In the genomic region with DNA sequence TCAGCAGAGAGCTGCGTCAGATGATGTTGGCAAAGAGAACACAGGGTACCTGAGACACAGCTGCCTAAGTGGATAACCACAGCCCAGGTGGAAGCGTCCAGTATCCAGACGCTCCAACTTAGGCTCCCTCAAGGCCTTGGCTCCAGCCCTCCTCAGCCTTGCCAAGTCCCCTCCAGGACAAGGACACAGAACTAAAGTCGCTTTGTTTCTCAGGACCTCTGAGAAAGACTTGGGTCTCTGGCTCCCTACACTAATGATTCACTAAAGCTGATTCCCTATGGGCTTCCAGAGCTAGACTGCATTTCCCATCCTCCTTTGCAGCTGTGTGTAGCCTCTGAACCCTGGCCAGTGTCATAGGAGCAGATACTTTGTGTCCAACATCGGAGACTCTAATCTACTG, we compare ENCODE assay signal across 26 mouse cellular contexts. TPM values are rescaled to one million over a fixed set of nuclear protein-coding genes. Genes with fewer than 3 reads are reported as not detected.
DNase-seq lines count a peak whose midpoint lies in the region; ATAC-seq lines count a peak whose summit lies in the region.
"Had no signal": no experiment of that assay in that cellular context is flagged by ENCODE, and none has a peak within 500 bp of the region (broad histone marks: within the 10 kb centered on the region; RNA-seq: fewer than 3 reads in every experiment).

No protein-coding gene starts in this region.

- DNase-seq in adrenal gland, adult 2 months: peak; percentile 46
- no peak for DNase-seq in adrenal gland, postnatal 25 days
- peak; percentile 89 for DNase-seq in heart, adult 11 months
- DNase-seq in heart, adult 9 months (ENCODE audit: low spot score in 2 of 2): no peak
- peak; percentile 19 to 24 for DNase-seq in right cerebral cortex, postnatal 10 days (ENCODE audit: low spot score in 2 of 2)
- no peak for DNase-seq in right cerebral cortex, adult 2 months (ENCODE audit: low spot score in 2 of 2)
- DNase-seq: cerebellum, postnatal 14 days; gastrocnemius, postnatal 14 days; heart, postnatal 4 days; kidney, adult 11 months; retina, postnatal 1 day had no signal

- no peak overlapping the region for H3K9ac ChIP-seq in forebrain, embryonic 16.5 days (replicated peaks; ENCODE audit: low read depth, low read length)
- H3K9ac ChIP-seq: forebrain, embryonic 12.5 days; heart, embryonic 12.5 days; hindbrain, embryonic 15.5 days; limb, embryonic 12.5 days; lung, embryonic 15.5 days; midbrain, embryonic 15.5 days; neural tube, embryonic 15.5 days had no signal

- H3K4me3 ChIP-seq in forebrain, embryonic 16.5 days (replicated peaks; ENCODE audit: low read length): no peak overlapping the region
- H3K4me3 ChIP-seq: erythroblast, embryonic 14.5 days; forebrain, embryonic 12.5 days; heart, embryonic 12.5 days; hindbrain, embryonic 15.5 days; limb, embryonic 12.5 days; lung, embryonic 15.5 days; midbrain, embryonic 10.5 days; midbrain, embryonic 15.5 days; neural tube, embryonic 15.5 days had no signal

- H3K27me3 ChIP-seq in forebrain, embryonic 16.5 days (replicated peaks; ENCODE audit: control insufficient read depth, insufficient read depth, low read length): no peaks in the 10 kb centered on the region
- H3K27me3 ChIP-seq: CH12.LX; heart, embryonic 12.5 days; hindbrain, embryonic 15.5 days; limb, embryonic 12.5 days; lung, embryonic 15.5 days; midbrain, embryonic 15.5 days; neural tube, embryonic 15.5 days had no signal

- no peak overlapping the region for H3K27ac ChIP-seq in forebrain, embryonic 16.5 days (ENCODE audit: low read length)
- H3K27ac ChIP-seq: forebrain, embryonic 12.5 days; hindbrain, embryonic 15.5 days; kidney, postnatal 0 days; limb, embryonic 12.5 days; lung, embryonic 15.5 days; midbrain, embryonic 10.5 days; midbrain, embryonic 15.5 days; neural tube, embryonic 15.5 days; stomach, postnatal 0 days had no signal

- no peaks in the 10 kb centered on the region for H3K36me3 ChIP-seq in forebrain, embryonic 16.5 days (ENCODE audit: control insufficient read depth, insufficient read depth)
- H3K36me3 ChIP-seq: forebrain, embryonic 12.5 days; heart, embryonic 12.5 days; hindbrain, embryonic 15.5 days; limb, embryonic 12.5 days; lung, embryonic 15.5 days; midbrain, embryonic 10.5 days; midbrain, embryonic 15.5 days; neural tube, embryonic 15.5 days had no signal

- WGBS in forebrain, embryonic 16.5 days: 77% methylated on average over 5 of the region's 5 CpGs

- ATAC-seq in forebrain, embryonic 16.5 days: no peak
- ATAC-seq: inflammation-experienced regulatory T-cells, adult 6 months; midbrain, embryonic 15.5 days had no signal

- no peak overlapping the region for H3K4me2 ChIP-seq in forebrain, embryonic 16.5 days (ENCODE audit: low read length)
- H3K4me2 ChIP-seq: forebrain, embryonic 12.5 days; heart, embryonic 12.5 days; hindbrain, embryonic 15.5 days; limb, embryonic 12.5 days; liver, embryonic 11.5 days; lung, embryonic 15.5 days; midbrain, embryonic 15.5 days; neural tube, embryonic 15.5 days had no signal

- peaks cover 8% of the 10 kb centered on the region for H3K4me1 ChIP-seq in forebrain, embryonic 16.5 days (replicated peaks; ENCODE audit: control insufficient read depth, insufficient read depth, low read length)

- H3K9me3 ChIP-seq in forebrain, embryonic 16.5 days (ENCODE audit: control insufficient read depth, low read length): no peaks in the 10 kb centered on the region
- H3K9me3 ChIP-seq: forebrain, embryonic 12.5 days; heart, embryonic 12.5 days; hindbrain, embryonic 15.5 days; limb, embryonic 12.5 days; lung, embryonic 15.5 days; midbrain, embryonic 10.5 days; midbrain, embryonic 15.5 days; neural tube, embryonic 15.5 days had no signal

RNA-seq across cellular contexts. Expression of a gene that starts 1.6 kb away (rescaled TPM):
- 100 to 1,000 TPM; 629 to 666 TPM for total RNA-seq in adrenal gland, adult 2 months (2021)
- polyA plus RNA-seq in adrenal gland, adult 2 months (2012; rRNA removed): 1,680 and 2,038 TPM in 2 replicates
- 624 and 670 TPM in 2 replicates for total RNA-seq in adrenal gland, postnatal 25 days (2021)
- 59.7 and 68.4 TPM in 2 replicates for polyA plus RNA-seq in forebrain, embryonic 16.5 days (2015; fragmentation: Nextera tagmentation; extraction: Ambion mirVana)

RNA-seq across cellular contexts. Expression of a gene that starts 16.3 kb away (rescaled TPM):
- total RNA-seq in adrenal gland, adult 2 months (2021): 100 to 1,000 TPM; 353 to 482 TPM
- polyA plus RNA-seq in adrenal gland, adult 2 months (2012; rRNA removed): 27.2 and 28.9 TPM in 2 replicates
- 288 and 306 TPM in 2 replicates for total RNA-seq in adrenal gland, postnatal 25 days (2021)
- polyA plus RNA-seq in forebrain, embryonic 16.5 days (2015; fragmentation: Nextera tagmentation; extraction: Ambion mirVana): 2.4 and 4.1 TPM in 2 replicates

RNA-seq across cellular contexts. Expression of a gene that starts 30.6 kb away (rescaled TPM):
- 10 to 100 TPM; 45.7 to 52.1 TPM for total RNA-seq in adrenal gland, adult 2 months (2021)
- polyA plus RNA-seq in adrenal gland, adult 2 months (2012; rRNA removed): 2.2 and 2.5 TPM in 2 replicates
- 45.3 and 50.2 TPM in 2 replicates for total RNA-seq in adrenal gland, postnatal 25 days (2021)
- 17.4 and 18.0 TPM in 2 replicates for polyA plus RNA-seq in forebrain, embryonic 16.5 days (2015; fragmentation: Nextera tagmentation; extraction: Ambion mirVana)

RNA-seq across cellular contexts. Expression of a gene that starts 31.5 kb away (rescaled TPM):
- total RNA-seq in adrenal gland, adult 2 months (2021): 10 to 100 TPM; 74.2 to 84.9 TPM
- polyA plus RNA-seq in adrenal gland, adult 2 months (2012; rRNA removed): 77.0 and 78.9 TPM in 2 replicates
- 63.2 and 71.6 TPM in 2 replicates for total RNA-seq in adrenal gland, postnatal 25 days (2021)
- polyA plus RNA-seq in forebrain, embryonic 16.5 days (2015; fragmentation: Nextera tagmentation; extraction: Ambion mirVana): 160 and 165 TPM in 2 replicates

RNA-seq across cellular contexts. Expression of a gene that starts 31.9 kb away (rescaled TPM):
- total RNA-seq in adrenal gland, adult 2 months (2021): 100 to 1,000 TPM in 1 of 2 experiments, 10 to 100 TPM in 1; 74.9 to 116 TPM
- polyA plus RNA-seq in adrenal gland, adult 2 months (2012; rRNA removed): 40.3 and 41.9 TPM in 2 replicates
- 77.0 and 86.6 TPM in 2 replicates for total RNA-seq in adrenal gland, postnatal 25 days (2021)
- 358 and 393 TPM in 2 replicates for polyA plus RNA-seq in forebrain, embryonic 16.5 days (2015; fragmentation: Nextera tagmentation; extraction: Ambion mirVana)

Comparison
In these comparisons a context has a peak if more than half of its experiments do, and no peak if none do; other contexts are left out.
1. DNase-seq: peak in adrenal gland, adult 2 months (single experiment), heart, adult 11 months (single experiment) and right cerebral cortex, postnatal 10 days (2 of 2); none in adrenal gland, postnatal 25 days (single experiment), heart, adult 9 months (0 of 2) and right cerebral cortex, adult 2 months (0 of 2).